Mouse (Mus musculus): ENCODE measurements at regions not wholly inside any gene's neighbourhood (a gene's known extent, or its start where the extent isn't known, plus 50 kb on each side); places are given as distances from the start of the nearest gene placed in this dataset.
A peak's percentile ranks its signal among the peaks of the same experiment; 100 is the strongest.

DNA sequence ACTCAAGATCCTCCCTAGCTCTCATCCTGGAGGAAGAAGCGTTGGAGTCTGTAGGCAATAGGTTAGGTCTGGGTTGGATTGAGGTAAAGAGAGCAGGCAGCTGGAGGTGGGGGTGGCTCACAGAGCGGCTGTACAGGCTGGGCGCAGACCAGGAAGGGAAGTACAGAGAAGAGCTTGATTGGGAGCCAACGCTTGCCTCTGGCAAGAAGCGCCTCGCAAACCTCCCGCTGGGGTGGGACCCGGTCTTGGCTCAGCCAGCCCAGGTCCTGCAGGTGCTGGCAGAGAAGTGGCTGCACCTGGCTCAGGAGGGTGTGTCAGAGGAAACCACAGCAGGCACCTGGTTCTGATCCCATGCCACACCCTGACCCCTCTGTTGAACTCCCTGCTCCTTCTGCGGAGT lies 176.8 kb upstream of the Klf3 start:
- Histone ChIP-seq H3K4me3 (replicated peaks) (no peak overlapping the region), H3K9me3 (replicated peaks) (no peaks in the 10 kb centered on the region), H3K4me1 (replicated peaks) (peaks cover 41% of the 10 kb centered on the region), H3K27me3 (peaks cover 34% of the 10 kb centered on the region), H3K4me2 (peak overlapping the region; percentile 17; the same call in 1 of the 2 replicates), H3K36me3 (replicated peaks) (no peaks in the 10 kb centered on the region), H3K9ac (no peak overlapping the region), H3K27ac (replicated peaks) (no peak overlapping the region)
- ATAC-seq (ENCODE audit: insufficient read depth) = no peak
- 17% methylated on average over 9 of the region's 9 CpGs for WGBS (ENCODE audit: insufficient replicate concordance)

DNA sequence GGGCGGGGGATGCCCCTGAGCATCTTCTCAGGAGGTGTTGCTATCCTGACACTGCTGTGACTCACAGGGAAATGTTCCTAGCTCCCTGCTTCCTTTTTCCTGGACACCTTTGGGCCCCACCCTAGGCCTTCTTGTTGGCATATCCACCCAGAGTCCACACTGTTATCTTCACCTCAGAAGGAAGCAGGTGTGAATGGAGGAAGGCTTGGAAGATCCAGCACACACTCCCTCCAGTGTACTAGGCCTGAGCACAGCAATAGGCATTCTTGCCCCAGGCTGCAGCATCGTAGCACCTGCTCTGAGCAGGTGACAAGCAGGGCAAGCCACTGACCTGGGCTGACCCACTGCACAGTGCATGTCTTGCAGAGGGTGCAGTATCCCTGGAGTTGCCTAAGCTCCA lies 172.6 kb upstream of the Klf3 start:
- no peaks in the 10 kb centered on the region for H3K36me3 ChIP-seq (replicated peaks)
- no peak overlapping the region for H3K4me3 ChIP-seq (replicated peaks)
- ATAC-seq (ENCODE audit: insufficient read depth) = no peak
- no peak overlapping the region for H3K4me2 ChIP-seq
- H3K9ac ChIP-seq = no peak overlapping the region
- H3K4me1 ChIP-seq (replicated peaks) = peaks cover 24% of the 10 kb centered on the region
- 70% methylated on average over 2 of the region's 2 CpGs for WGBS (ENCODE audit: insufficient replicate concordance)
- H3K27ac ChIP-seq (replicated peaks) = no peak overlapping the region
- H3K9me3 ChIP-seq (replicated peaks) = no peaks in the 10 kb centered on the region
- peaks cover 23% of the 10 kb centered on the region for H3K27me3 ChIP-seq

GRCm38 (mm10) chr5:64632171-64632570 lies 171.0 kb upstream of the Klf3 start:
- Histone ChIP-seq H3K9ac (no peak overlapping the region), H3K9me3 (replicated peaks) (no peaks in the 10 kb centered on the region), H3K4me2 (no peak overlapping the region), H3K36me3 (replicated peaks) (no peaks in the 10 kb centered on the region), H3K4me1 (replicated peaks) (peaks cover 24% of the 10 kb centered on the region), H3K27ac (replicated peaks) (no peak overlapping the region), H3K4me3 (replicated peaks) (no peak overlapping the region), H3K27me3 (peaks cover 7% of the 10 kb centered on the region)
- WGBS (ENCODE audit: insufficient replicate concordance) = 63% methylated on average over 5 of the region's 5 CpGs
- ATAC-seq (ENCODE audit: insufficient read depth) = no peak

GRCm38 (mm10) chr5:64634008-64634407 lies 169.2 kb upstream of the Klf3 start:
- Histone ChIP-seq H3K4me2 (no peak overlapping the region), H3K27me3 (no peaks in the 10 kb centered on the region), H3K4me1 (replicated peaks) (peaks cover 24% of the 10 kb centered on the region), H3K9me3 (replicated peaks) (no peaks in the 10 kb centered on the region), H3K4me3 (replicated peaks) (no peak overlapping the region), H3K9ac (no peak overlapping the region), H3K27ac (replicated peaks) (no peak overlapping the region), H3K36me3 (replicated peaks) (no peaks in the 10 kb centered on the region)
- WGBS (ENCODE audit: insufficient replicate concordance) = 64% methylated on average over 8 of the region's 8 CpGs
- ATAC-seq (ENCODE audit: insufficient read depth) = no peak

- Histone ChIP-seq H3K27me3 (no peaks in the 10 kb centered on the region), H3K9me3 (replicated peaks) (no peaks in the 10 kb centered on the region), H3K4me3 (replicated peaks) (no peak overlapping the region), H3K9ac (no peak overlapping the region), H3K36me3 (replicated peaks) (no peaks in the 10 kb centered on the region), H3K27ac (replicated peaks) (no peak overlapping the region), H3K4me1 (replicated peaks) (peaks cover 24% of the 10 kb centered on the region), H3K4me2 (no peak overlapping the region)
- ATAC-seq (ENCODE audit: insufficient read depth) = no peak
- 39% methylated on average over 4 of the region's 4 CpGs for WGBS (ENCODE audit: insufficient replicate concordance)
Measured at GRCm38 (mm10) chr5:64634721-64635120, 168.5 kb upstream of the Klf3 start.

DNA sequence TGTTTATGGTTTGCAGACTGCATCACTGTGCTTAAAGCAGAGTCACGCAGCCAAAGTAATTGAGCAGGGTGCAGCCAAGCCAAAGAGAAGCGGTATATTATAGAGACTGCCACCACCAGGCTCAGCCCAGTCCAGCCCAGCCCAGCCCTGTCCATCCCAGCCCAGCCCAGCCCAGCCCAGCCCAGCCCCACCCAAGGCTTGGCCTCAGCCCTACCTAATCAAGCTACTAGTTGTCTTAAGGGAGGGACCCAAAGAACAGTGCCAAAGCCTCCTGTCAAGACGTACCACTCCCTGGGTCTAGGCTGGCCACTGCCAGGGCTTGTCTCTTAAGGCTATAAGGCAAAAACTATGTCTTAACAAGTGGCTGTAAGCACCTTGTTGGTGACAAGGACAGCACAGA lies 166.9 kb upstream of the Klf3 start:
- H3K27ac ChIP-seq (replicated peaks) = no peak overlapping the region
- peak; percentile 89 for ATAC-seq (ENCODE audit: insufficient read depth)
- 63% methylated on average over 3 of the region's 3 CpGs for WGBS (ENCODE audit: insufficient replicate concordance)

DNA sequence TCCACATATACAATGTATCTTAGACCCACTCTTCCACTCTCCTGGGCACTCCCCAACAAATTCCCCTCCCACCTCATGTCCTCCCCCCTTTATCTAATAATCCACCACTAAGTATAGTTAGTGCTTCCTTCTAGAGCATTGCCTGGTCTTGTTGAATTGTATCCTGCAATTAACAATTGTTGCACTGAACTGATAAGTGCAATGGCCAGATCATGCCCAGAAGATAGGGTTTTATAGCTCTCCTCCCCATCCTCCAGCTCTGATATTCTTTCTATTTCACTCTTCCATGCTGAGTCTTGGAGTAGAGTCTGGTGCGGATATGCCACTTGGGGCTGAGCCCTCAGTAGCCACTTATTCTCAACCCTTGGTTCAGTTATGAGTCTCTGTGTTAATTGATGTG lies 159.6 kb upstream of the Klf3 start:
- H3K4me2 ChIP-seq = no peak overlapping the region
- no peak for ATAC-seq (ENCODE audit: insufficient read depth)
- no peak overlapping the region for H3K27ac ChIP-seq (replicated peaks)
- H3K27me3 ChIP-seq = no peaks in the 10 kb centered on the region
- WGBS (ENCODE audit: insufficient replicate concordance) = 68% methylated on average over 1 of the region's 1 CpGs
- H3K36me3 ChIP-seq (replicated peaks) = no peaks in the 10 kb centered on the region
- no peak overlapping the region for H3K9ac ChIP-seq
- no peak overlapping the region for H3K4me3 ChIP-seq (replicated peaks)
- peaks cover 15% of the 10 kb centered on the region for H3K4me1 ChIP-seq (replicated peaks)
- no peaks in the 10 kb centered on the region for H3K9me3 ChIP-seq (replicated peaks)

More for the DNA sequence above, 166.9 kb upstream of the Klf3 start:
- Histone ChIP-seq H3K4me3 (replicated peaks) (no peak overlapping the region), H3K36me3 (replicated peaks) (no peaks in the 10 kb centered on the region), H3K27me3 (no peaks in the 10 kb centered on the region), H3K4me1 (replicated peaks) (peaks cover 21% of the 10 kb centered on the region), H3K9ac (no peak overlapping the region), H3K9me3 (replicated peaks) (no peaks in the 10 kb centered on the region), H3K4me2 (peak overlapping the region; percentile 34)

- peak overlapping the region; percentile 59; the same call in 1 of the 2 replicates for H3K9ac ChIP-seq
Measured at GRCm38 (mm10) chr5:64647417-64648125, 155.6 kb upstream of the Klf3 start.

GRCm38 (mm10) chr5:64648492-64648891 lies 154.7 kb upstream of the Klf3 start:
- Histone ChIP-seq H3K36me3 (replicated peaks) (no peaks in the 10 kb centered on the region), H3K9me3 (replicated peaks) (no peaks in the 10 kb centered on the region), H3K9ac (no peak overlapping the region), H3K27ac (replicated peaks) (no peak overlapping the region), H3K4me3 (replicated peaks) (no peak overlapping the region), H3K27me3 (no peaks in the 10 kb centered on the region), H3K4me2 (peak overlapping the region; percentile 74), H3K4me1 (replicated peaks) (peaks cover 26% of the 10 kb centered on the region)
- 12% methylated on average over 8 of the region's 8 CpGs for WGBS (ENCODE audit: insufficient replicate concordance)
- 0 out of 2 replicates have a peak, but pooled peaks have one; percentile 38 for ATAC-seq (ENCODE audit: insufficient read depth)

More at GRCm38 (mm10) chr5:64647417-64648125, 155.6 kb upstream of the Klf3 start:
- Histone ChIP-seq H3K4me3 (replicated peaks) (peak overlapping the region; percentile 49), H3K4me2 (peak overlapping the region; percentile 74), H3K4me1 (replicated peaks) (peaks cover 26% of the 10 kb centered on the region), H3K27ac (replicated peaks) (no peak overlapping the region), H3K9me3 (replicated peaks) (no peaks in the 10 kb centered on the region), H3K27me3 (no peaks in the 10 kb centered on the region), H3K36me3 (replicated peaks) (no peaks in the 10 kb centered on the region)
- 8% methylated on average over 18 of the region's 18 CpGs for WGBS (ENCODE audit: insufficient replicate concordance)
- peak; percentile 54 for ATAC-seq (ENCODE audit: insufficient read depth)

DNA sequence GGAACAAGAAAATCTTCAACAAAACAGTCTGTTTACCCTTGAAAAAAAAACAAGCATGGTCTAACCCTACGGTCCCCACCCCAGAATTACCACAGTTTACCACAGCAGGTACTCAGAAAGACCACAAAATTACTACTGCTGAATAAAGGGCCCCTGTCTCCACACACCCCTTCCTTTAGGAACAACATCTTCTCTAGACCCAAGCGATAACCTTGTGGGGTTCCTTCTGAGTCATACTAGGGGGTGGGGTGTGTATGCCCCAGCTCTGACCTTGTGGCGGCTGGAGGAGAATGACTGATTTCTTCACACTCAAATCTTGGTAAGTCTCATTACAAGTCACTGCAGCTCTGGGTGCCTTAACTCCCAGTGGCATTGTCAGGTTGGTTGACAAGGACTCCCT lies 151.8 kb upstream of the Klf3 start:
- no peaks in the 10 kb centered on the region for H3K9me3 ChIP-seq (replicated peaks)

GRCm38 (mm10) chr5:64653764-64654163 lies 149.4 kb upstream of the Klf3 start:
- no peak overlapping the region for H3K4me2 ChIP-seq
- WGBS (ENCODE audit: insufficient replicate concordance) = 73% methylated on average over 5 of the region's 5 CpGs
- no peak for ATAC-seq (ENCODE audit: insufficient read depth)
- no peak overlapping the region for H3K27ac ChIP-seq (replicated peaks)
- no peak overlapping the region for H3K9ac ChIP-seq
- peaks cover 9% of the 10 kb centered on the region for H3K4me1 ChIP-seq (replicated peaks)
- no peak overlapping the region for H3K4me3 ChIP-seq (replicated peaks)
- no peaks in the 10 kb centered on the region for H3K9me3 ChIP-seq (replicated peaks)
- no peaks in the 10 kb centered on the region for H3K36me3 ChIP-seq (replicated peaks)
- H3K27me3 ChIP-seq = no peaks in the 10 kb centered on the region

More for the DNA sequence above, 151.8 kb upstream of the Klf3 start:
- no peaks in the 10 kb centered on the region for H3K36me3 ChIP-seq (replicated peaks)
- H3K27ac ChIP-seq (replicated peaks) = no peak overlapping the region
- 40% methylated on average over 3 of the region's 3 CpGs for WGBS (ENCODE audit: insufficient replicate concordance)
- no peaks in the 10 kb centered on the region for H3K27me3 ChIP-seq
- H3K9ac ChIP-seq = no peak overlapping the region
- ATAC-seq (ENCODE audit: insufficient read depth) = no peak
- no peak overlapping the region for H3K4me3 ChIP-seq (replicated peaks)
- H3K4me1 ChIP-seq (replicated peaks) = peaks cover 26% of the 10 kb centered on the region
- H3K4me2 ChIP-seq = no peak overlapping the region

GRCm38 (mm10) chr5:64655286-64655685 lies 147.9 kb upstream of the Klf3 start:
- 45% methylated on average over 5 of the region's 5 CpGs for WGBS (ENCODE audit: insufficient replicate concordance)
- Histone ChIP-seq H3K4me3 (replicated peaks) (no peak overlapping the region), H3K4me2 (no peak overlapping the region), H3K36me3 (replicated peaks) (no peaks in the 10 kb centered on the region), H3K9ac (no peak overlapping the region), H3K4me1 (replicated peaks) (peaks cover 4% of the 10 kb centered on the region; the same call in 1 of the 2 replicates), H3K27me3 (no peaks in the 10 kb centered on the region; the same call in 1 of the 2 replicates), H3K9me3 (replicated peaks) (no peaks in the 10 kb centered on the region), H3K27ac (replicated peaks) (no peak overlapping the region)
- no peak for ATAC-seq (ENCODE audit: insufficient read depth)

Data from liver, embryonic 15.5 days (tissue).